Mouse (Mus musculus): ENCODE results near the gene Taf11. TPM values are rescaled to one million over a fixed set of nuclear protein-coding genes. Genes with fewer than 3 reads are reported as not detected.

Gene Taf11
- polyA plus RNA-seq (2015; fragmentation: Nextera tagmentation; extraction: Ambion mirVana), result 55.5 and 58.1 TPM in 2 replicates

DNA sequence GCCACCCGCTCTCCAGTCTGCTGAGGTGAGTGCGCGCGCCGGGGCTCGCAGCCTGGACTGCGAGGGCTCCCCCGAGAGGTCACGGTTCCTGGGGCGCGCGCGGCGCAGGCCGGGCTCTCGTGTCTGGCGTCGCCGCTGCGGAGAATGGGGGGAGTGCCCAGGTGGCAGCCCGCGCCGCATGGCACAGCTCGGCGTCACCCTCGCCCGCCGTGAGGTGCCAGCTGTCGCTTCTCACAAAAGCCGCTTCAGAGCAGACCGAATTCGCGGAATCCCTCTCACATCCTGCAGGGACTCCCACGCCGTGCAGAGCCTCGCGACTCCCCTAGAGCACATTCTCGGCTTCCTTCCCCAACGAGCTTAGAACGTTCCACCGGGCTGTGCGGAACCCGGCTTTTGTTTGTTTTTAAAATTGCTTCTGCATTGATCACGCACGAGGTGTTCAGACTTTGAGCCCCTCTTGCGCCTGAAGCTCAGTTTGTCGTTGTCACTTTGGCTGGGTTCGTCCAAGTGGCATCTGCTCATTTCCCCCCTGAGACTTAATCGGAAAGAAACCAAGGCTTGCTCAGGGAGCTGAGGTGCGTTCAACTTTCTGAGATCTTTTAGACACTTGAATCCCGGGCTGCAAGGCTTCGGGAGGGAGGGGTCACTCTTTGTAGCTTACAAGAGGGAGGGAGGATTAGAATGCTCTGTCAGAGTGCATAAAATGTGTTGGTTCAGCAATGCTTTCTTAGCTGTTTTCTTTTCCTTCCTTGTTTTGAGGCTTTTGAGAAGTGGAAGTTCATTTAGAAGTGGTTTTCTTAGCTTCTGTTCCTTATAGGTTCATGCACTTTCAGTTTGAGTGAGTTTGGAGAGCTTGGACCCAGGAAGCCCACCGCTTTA, at the start of gene Taf11:
Taf11 (minus strand) TSS at position 223 of the 879 bp plus-strand sequence.
- H3K4me2 ChIP-seq (ENCODE audit: low read length), result peak within 1 kb of the TSS; percentile 85
- ATAC-seq (replicated peaks; ENCODE audit: low FRiP score, low read depth) (peak; percentile 50), DNase-seq (ENCODE audit: low spot score) (peak; percentile 53)
- H3K27me3 ChIP-seq (ENCODE audit: insufficient read depth, low read length), result no peaks in the 10 kb centered on the region
- H3K4me1 ChIP-seq (replicated peaks; ENCODE audit: insufficient read depth, low read length), result peaks cover 14% of the 10 kb centered on the region
- H3K9me3 ChIP-seq (replicated peaks; ENCODE audit: low read length), result no peaks in the 10 kb centered on the region
- peak within 1 kb of the TSS; percentile 94 for H3K27ac ChIP-seq
- WGBS, result 2% methylated on average over 50 of the region's 53 CpGs
- peaks cover 11% of the 10 kb centered on the region for H3K36me3 ChIP-seq (ENCODE audit: insufficient read depth, low read length)
- H3K9ac ChIP-seq (ENCODE audit: low read depth, low read length), result peak within 1 kb of the TSS; percentile 86
- peak within 1 kb of the TSS; percentile 91 for H3K4me3 ChIP-seq (replicated peaks; ENCODE audit: low read depth, low read length)
- TF ChIP-seq CTCF (IDR thresholded peaks at IDR 0.05; ENCODE audit: low read depth), result no peak

- Histone ChIP-seq H3K27ac (no peak overlapping the region), H3K27me3 (ENCODE audit: insufficient read depth, low read length) (no peaks in the 10 kb centered on the region), H3K9me3 (replicated peaks; ENCODE audit: low read length) (no peaks in the 10 kb centered on the region), H3K9ac (ENCODE audit: low read depth, low read length) (no peak overlapping the region), H3K36me3 (ENCODE audit: insufficient read depth, low read length) (no peaks in the 10 kb centered on the region), H3K4me2 (ENCODE audit: low read length) (no peak overlapping the region), H3K4me1 (replicated peaks; ENCODE audit: insufficient read depth, low read length) (peaks cover 13% of the 10 kb centered on the region), H3K4me3 (replicated peaks; ENCODE audit: low read depth, low read length) (no peak overlapping the region)
- no peak for ATAC-seq (replicated peaks; ENCODE audit: low FRiP score, low read depth)
- TF ChIP-seq CTCF (IDR thresholded peaks at IDR 0.05; ENCODE audit: low read depth), result no peak
- 91% methylated on average over 9 of the region's 9 CpGs for WGBS
- no peak for DNase-seq (ENCODE audit: low spot score)
Observed at GRCm38 (mm10) chr17:27957649-27958048, 48.0 kb upstream of the Taf11 start.

DNA sequence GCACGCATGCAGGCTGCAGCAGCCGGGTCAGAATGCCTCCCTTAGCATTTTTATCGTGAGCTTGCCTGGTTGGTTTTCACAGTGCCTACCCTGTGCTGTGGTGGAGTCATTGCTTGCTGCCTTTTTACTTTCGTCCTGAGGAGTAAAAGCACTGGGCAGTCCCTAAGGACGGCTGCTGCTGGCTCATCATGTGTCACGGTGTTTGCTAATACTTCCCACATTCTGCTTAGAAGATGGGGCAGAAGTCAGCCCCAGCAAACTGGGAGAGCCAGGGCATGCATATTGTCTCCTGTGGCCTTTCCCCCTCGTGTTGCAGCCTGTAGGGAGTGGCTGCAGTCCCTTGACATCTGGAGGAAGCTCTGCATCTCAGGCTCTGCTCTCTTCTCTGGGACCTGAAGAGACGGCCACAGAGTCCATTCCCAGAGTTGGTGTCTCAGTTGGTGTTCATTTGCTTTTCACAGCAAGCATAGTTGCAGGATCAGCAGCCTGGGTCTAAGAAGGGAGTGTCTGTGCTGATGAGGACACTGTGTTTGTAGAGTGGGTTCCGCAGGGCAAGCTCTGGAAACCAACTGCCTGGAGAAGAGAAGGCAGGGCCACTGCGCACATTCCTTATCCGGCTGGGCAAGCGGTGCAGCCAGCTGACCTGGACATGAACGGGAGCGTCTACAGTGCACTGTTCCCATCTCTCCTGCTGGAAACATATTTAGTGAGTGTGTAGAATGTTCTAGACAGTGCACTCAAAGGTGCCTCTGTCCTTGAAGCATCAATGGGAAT, 45.2 kb upstream of the Taf11 start:
- WGBS, result 47% methylated on average over 14 of the region's 14 CpGs
- H3K36me3 ChIP-seq (ENCODE audit: insufficient read depth, low read length), result no peaks in the 10 kb centered on the region
- H3K4me1 ChIP-seq (replicated peaks; ENCODE audit: insufficient read depth, low read length), result 0 out of 2 replicates have a peak, but pooled peaks cover 8% of the 10 kb centered on the region
- H3K27ac ChIP-seq, result peak overlapping the region; percentile 39; the same call in 1 of the 2 replicates
- H3K4me2 ChIP-seq (ENCODE audit: low read length), result no peak overlapping the region
- H3K27me3 ChIP-seq (ENCODE audit: insufficient read depth, low read length), result no peaks in the 10 kb centered on the region
- no peaks in the 10 kb centered on the region for H3K9me3 ChIP-seq (replicated peaks; ENCODE audit: low read length)
- no peak overlapping the region for H3K9ac ChIP-seq (ENCODE audit: low read depth, low read length)
- no peak for DNase-seq (ENCODE audit: low spot score)
- TF ChIP-seq CTCF (IDR thresholded peaks at IDR 0.05; ENCODE audit: low read depth), result no peak
- no peak overlapping the region for H3K4me3 ChIP-seq (replicated peaks; ENCODE audit: low read depth, low read length)
- no peak for ATAC-seq (replicated peaks; ENCODE audit: low FRiP score, low read depth)

DNA sequence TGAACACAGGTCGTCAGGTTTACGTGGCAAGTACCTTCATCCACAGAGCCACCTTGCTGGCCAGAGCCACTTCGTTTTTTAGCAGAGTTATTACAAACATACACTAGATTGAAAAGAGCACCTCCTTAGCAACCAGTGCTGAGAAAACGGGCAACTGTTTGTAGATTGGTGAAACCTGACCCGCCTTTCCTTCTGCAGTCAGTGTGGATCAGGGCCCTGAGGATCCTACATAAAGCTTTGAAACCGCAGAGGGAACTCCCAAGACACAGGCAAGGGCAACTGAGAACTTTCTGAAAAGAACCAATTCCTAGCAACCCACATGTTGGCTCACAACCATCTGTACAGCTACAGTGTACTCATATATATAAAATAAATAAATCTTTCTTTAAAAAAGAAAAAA, 43.5 kb upstream of the Taf11 start:
- Histone ChIP-seq H3K27ac (no peak overlapping the region), H3K4me1 (replicated peaks; ENCODE audit: insufficient read depth, low read length) (0 out of 2 replicates have a peak, but pooled peaks cover 7% of the 10 kb centered on the region), H3K9ac (ENCODE audit: low read depth, low read length) (no peak overlapping the region), H3K9me3 (replicated peaks; ENCODE audit: low read length) (no peaks in the 10 kb centered on the region), H3K27me3 (ENCODE audit: insufficient read depth, low read length) (no peaks in the 10 kb centered on the region), H3K4me2 (ENCODE audit: low read length) (no peak overlapping the region), H3K36me3 (ENCODE audit: insufficient read depth, low read length) (no peaks in the 10 kb centered on the region), H3K4me3 (replicated peaks; ENCODE audit: low read depth, low read length) (no peak overlapping the region)
- 53% methylated on average over 6 of the region's 6 CpGs for WGBS
- ATAC-seq (replicated peaks; ENCODE audit: low FRiP score, low read depth) (no peak), DNase-seq (ENCODE audit: low spot score) (no peak)
- no peak for TF ChIP-seq CTCF (IDR thresholded peaks at IDR 0.05; ENCODE audit: low read depth)

DNA sequence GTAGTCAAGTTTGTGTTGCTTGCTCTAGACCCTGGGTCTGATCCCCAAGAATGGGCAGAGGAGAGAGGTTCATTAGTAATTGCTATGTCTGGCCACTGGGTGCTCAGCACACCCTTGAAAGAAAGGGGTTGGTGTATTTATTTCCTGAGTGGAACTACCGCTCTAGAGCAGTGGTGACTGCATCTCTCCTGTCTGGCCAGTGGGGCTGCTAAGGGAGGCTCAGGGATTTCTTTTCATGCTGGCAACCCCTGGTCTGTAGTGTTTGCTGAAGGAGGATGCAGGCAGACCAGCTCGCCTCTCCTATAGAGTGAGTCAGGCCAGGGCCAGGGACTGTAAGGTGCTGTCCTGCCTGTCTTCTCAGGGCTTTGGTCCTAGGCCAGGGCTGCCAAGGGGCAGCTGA, 37.5 kb upstream of the Taf11 start:
- ATAC-seq (replicated peaks; ENCODE audit: low FRiP score, low read depth) (no peak), DNase-seq (ENCODE audit: low spot score) (no peak)
- Histone ChIP-seq H3K4me3 (replicated peaks; ENCODE audit: low read depth, low read length) (no peak overlapping the region), H3K4me1 (replicated peaks; ENCODE audit: insufficient read depth, low read length) (peaks cover 11% of the 10 kb centered on the region; the same call in 1 of the 2 replicates), H3K36me3 (ENCODE audit: insufficient read depth, low read length) (no peaks in the 10 kb centered on the region), H3K4me2 (ENCODE audit: low read length) (no peak overlapping the region), H3K9me3 (replicated peaks; ENCODE audit: low read length) (no peaks in the 10 kb centered on the region), H3K27me3 (ENCODE audit: insufficient read depth, low read length) (no peaks in the 10 kb centered on the region), H3K27ac (peak overlapping the region; percentile 88; the same call in 1 of the 2 replicates), H3K9ac (ENCODE audit: low read depth, low read length) (no peak overlapping the region)
- TF ChIP-seq CTCF (IDR thresholded peaks at IDR 0.05; ENCODE audit: low read depth), result 0 out of 2 replicates have a peak, but pooled peaks have one; percentile 3
- 78% methylated on average over 2 of the region's 2 CpGs for WGBS

DNA sequence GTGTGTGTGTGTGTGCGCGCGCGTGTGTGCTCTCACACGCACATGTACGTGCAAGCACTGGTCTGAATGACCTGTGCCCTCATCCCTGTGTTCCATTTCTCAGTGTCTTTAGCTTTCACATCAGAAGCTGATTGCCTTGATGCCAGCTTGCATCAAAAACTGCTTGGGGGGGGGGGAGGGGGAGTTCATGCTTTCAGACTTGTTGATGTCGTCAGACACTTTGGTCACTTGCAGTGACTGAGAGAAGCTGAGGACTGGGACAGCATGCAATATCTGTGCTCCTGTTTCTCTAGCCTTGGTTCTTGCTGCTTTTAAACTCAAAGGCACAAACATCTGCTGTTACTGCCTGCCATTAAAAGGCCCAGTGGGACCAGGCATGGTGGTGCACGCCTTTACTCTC, 36.7 kb upstream of the Taf11 start:
- H3K36me3 ChIP-seq (ENCODE audit: insufficient read depth, low read length), result no peaks in the 10 kb centered on the region
- peak overlapping the region; percentile 88 for H3K27ac ChIP-seq
- peaks cover 11% of the 10 kb centered on the region; the same call in 1 of the 2 replicates for H3K4me1 ChIP-seq (replicated peaks; ENCODE audit: insufficient read depth, low read length)
- 66% methylated on average over 8 of the region's 8 CpGs for WGBS
- no peaks in the 10 kb centered on the region for H3K9me3 ChIP-seq (replicated peaks; ENCODE audit: low read length)
- DNase-seq (ENCODE audit: low spot score), result no peak
- H3K4me2 ChIP-seq (ENCODE audit: low read length), result no peak overlapping the region
- no peaks in the 10 kb centered on the region for H3K27me3 ChIP-seq (ENCODE audit: insufficient read depth, low read length)
- H3K4me3 ChIP-seq (replicated peaks; ENCODE audit: low read depth, low read length), result no peak overlapping the region
- TF ChIP-seq CTCF (IDR thresholded peaks at IDR 0.05; ENCODE audit: low read depth), result no peak
- ATAC-seq (replicated peaks; ENCODE audit: low FRiP score, low read depth), result no peak
- no peak overlapping the region for H3K9ac ChIP-seq (ENCODE audit: low read depth, low read length)
